Mouse (Mus musculus) gastrocnemius, adult 8-10 months (tissue): ENCODE results near the gene Rlim. TPM values are rescaled to one million over a fixed set of nuclear protein-coding genes. Genes with fewer than 3 reads are reported as not detected.

ENCODE experiments used
- total RNA-seq, 4 experiments: library from RNA; stranded (reverse); gene quantifications; 2 replicates each; pipeline ENCODE4 v1.2.4; 2022

Gene Rlim
- total RNA-seq, 4 experiments from 2014 or later: 19.6 to 22.6 (median 21.2) TPM

Other genes with a start within 250 kb of the Rlim start
- 1 to 10 TPM; 1.8 to 2.7 (median 2.2) TPM for gene Slc16a2, start 159.3 kb downstream of the Rlim start, total RNA-seq
- gene Nexmif, start 219.9 kb upstream of the Rlim start, total RNA-seq: under 1 TPM in 2 of 4 experiments, not detected in 2; 0.02 to 0.07 TPM